Mouse (Mus musculus): ENCODE measurements around the gene Arcn1.

GRCm38 (mm10) chr9:44798298-44798697 is 30.7 kb upstream of the Arcn1 start:
- no peak for TF ChIP-seq CTCF (IDR thresholded peaks at IDR 0.05; ENCODE audit: low read depth, low read length)
- no peak for TF ChIP-seq POLR2A (IDR thresholded peaks at IDR 0.05; ENCODE audit: extremely low read depth, insufficient read depth, low read length)
